Mouse (Mus musculus) liver, postnatal 0 days (tissue): ENCODE data around the gene Ica1.

ENCODE experiments used
- CTCF ChIP-seq: sonication (generic); IDR thresholded peaks from 2 replicates; pipeline ENCODE4 v1.5.1; 2016; ENCODE audit warnings: antibody characterized with exemption, low read depth
- EP300 ChIP-seq: IDR thresholded peaks from 2 replicates; pipeline ENCODE4 v1.6.1; 2016; ENCODE audit warnings: antibody characterized with exemption, low read depth, mild to moderate bottlenecking

GRCm38 (mm10) chr6:8814332-8815002 lies 36.2 kb upstream of the Ica1 start:
- TF ChIP-seq CTCF, result no peak
- no peak for TF ChIP-seq EP300
